Mouse (Mus musculus) neural tube, embryonic 15.5 days (tissue): ENCODE results near the gene Akap7. TPM values are rescaled to one million over a fixed set of nuclear protein-coding genes. Genes with fewer than 3 reads are reported as not detected.
A peak's percentile ranks its signal among the peaks of the same experiment; 100 is the strongest.
"Not testable (repeated sequence)": the region's sequence is repeated elsewhere in the genome, so short reads cannot be mapped to it uniquely, and the experiment has no call there.

Source experiments
- ATAC-seq: fragments of 200-750 bp; cut with Nextera tagmentation; 2 replicates; pipeline ENCODE4 v1.8.0; 2017; ENCODE audit warnings: mild to moderate bottlenecking, moderate TSS enrichment, moderate library complexity; ENCODE audit not compliant: low FRiP score
- H3K27ac ChIP-seq: fragments of 300-500 bp; sonication (generic); replicated peaks from 2 replicates; pipeline ENCODE4 v1.5.1; 2015; ENCODE audit warnings: mild to moderate bottlenecking, inconsistent platforms
- H3K27me3 ChIP-seq: fragments of 300-500 bp; sonication (generic); replicated peaks from 2 replicates; pipeline ENCODE4 v1.6.1; 2015; ENCODE audit warnings: inconsistent platforms
- H3K36me3 ChIP-seq: fragments of 300-500 bp; sonication (generic); 2 replicates; pipeline ENCODE4 v1.6.1; 2015; ENCODE audit warnings: inconsistent platforms
- H3K4me1 ChIP-seq: fragments of 300-500 bp; sonication (generic); 2 replicates; pipeline ENCODE4 v1.6.1; 2015; ENCODE audit warnings: inconsistent platforms
- H3K4me2 ChIP-seq: fragments of 300-500 bp; sonication (generic); 2 replicates; pipeline ENCODE4 v1.6.1; 2015; ENCODE audit warnings: inconsistent platforms, mild to moderate bottlenecking, moderate library complexity
- H3K4me3 ChIP-seq: fragments of 300-500 bp; sonication (generic); replicated peaks from 2 replicates; pipeline ENCODE4 v1.5.1; 2015; ENCODE audit warnings: mild to moderate bottlenecking, inconsistent platforms
- H3K9ac ChIP-seq: fragments of 300-500 bp; sonication (generic); replicated peaks from 2 replicates; pipeline ENCODE4 v1.6.1; 2015; ENCODE audit warnings: mild to moderate bottlenecking, inconsistent platforms
- H3K9me3 ChIP-seq: fragments of 300-500 bp; sonication (generic); replicated peaks from 2 replicates; pipeline ENCODE4 v1.6.1; 2016; ENCODE audit warnings: inconsistent platforms
- WGBS: fragments of 180-500 bp; shearing (Covaris S2); methylation state at CpG from one replicate; pipeline ENCODE4 v1.1.7; 2015; ENCODE audit warnings: mixed read lengths; 5-methylcytosine and 5-hydroxymethylcytosine counted together
- polyA plus RNA-seq: library from polyadenylated mRNA; unstranded; fragments of >200 nt; fragmentation: Nextera tagmentation; extraction: Ambion mirVana; gene quantifications from 2 replicates; pipeline ENCODE4 v1.2.1, GENCODE M21; 2015

Akap7 gene
- polyA plus RNA-seq, 1 experiment from 2014 or later: 53.0 TPM

- Histone ChIP-seq H3K4me1 (no peaks in the 10 kb centered on the region), H3K4me3 (no peak overlapping the region), H3K36me3 (no peaks in the 10 kb centered on the region), H3K9me3 (no peaks in the 10 kb centered on the region), H3K27ac (no peak overlapping the region), H3K4me2 (no peak overlapping the region), H3K27me3 (no peaks in the 10 kb centered on the region), H3K9ac (no peak overlapping the region)
- WGBS: 85% methylated on average over 10 of the region's 10 CpGs
- no peak for ATAC-seq
Observed at GRCm38 (mm10) chr10:25184819-25185603, 122.7 kb downstream of the Akap7 start.

GRCm38 (mm10) chr10:25183271-25183670 is 124.4 kb downstream of the Akap7 start:
- no peaks in the 10 kb centered on the region for H3K27me3 ChIP-seq
- H3K4me1 ChIP-seq: no peaks in the 10 kb centered on the region
- no peak overlapping the region for H3K4me2 ChIP-seq
- H3K9ac ChIP-seq: no peak overlapping the region
- no peak overlapping the region for H3K4me3 ChIP-seq
- H3K9me3 ChIP-seq: no peaks in the 10 kb centered on the region
- WGBS: 94% methylated on average over 6 of the region's 6 CpGs
- no peak overlapping the region for H3K27ac ChIP-seq
- H3K36me3 ChIP-seq: no peaks in the 10 kb centered on the region
- no peak for ATAC-seq

GRCm38 (mm10) chr10:25179030-25179429 is 128.6 kb downstream of the Akap7 start:
- Histone ChIP-seq H3K4me3 (no peak overlapping the region), H3K4me1 (no peaks in the 10 kb centered on the region), H3K27me3 (no peaks in the 10 kb centered on the region), H3K27ac (no peak overlapping the region), H3K36me3 (no peaks in the 10 kb centered on the region), H3K9me3 (no peaks in the 10 kb centered on the region), H3K9ac (no peak overlapping the region), H3K4me2 (no peak overlapping the region)
- no peak for ATAC-seq
- 80% methylated on average over 4 of the region's 4 CpGs for WGBS

GRCm38 (mm10) chr10:25177270-25177669 is 130.4 kb downstream of the Akap7 start:
- Histone ChIP-seq H3K36me3 (no peaks in the 10 kb centered on the region), H3K27me3 (no peaks in the 10 kb centered on the region), H3K27ac (no peak overlapping the region), H3K4me2 (no peak overlapping the region), H3K9ac (no peak overlapping the region), H3K4me3 (no peak overlapping the region), H3K9me3 (no peaks in the 10 kb centered on the region), H3K4me1 (no peaks in the 10 kb centered on the region)
- no peak for ATAC-seq
- 90% methylated on average over 5 of the region's 5 CpGs for WGBS

GRCm38 (mm10) chr10:25174872-25175271 is 132.8 kb downstream of the Akap7 start:
- no peak overlapping the region for H3K27ac ChIP-seq
- H3K4me2 ChIP-seq: no peak overlapping the region
- no peak overlapping the region for H3K4me3 ChIP-seq
- 88% methylated on average over 2 of the region's 2 CpGs for WGBS
- H3K4me1 ChIP-seq: no peaks in the 10 kb centered on the region
- H3K9me3 ChIP-seq: no peaks in the 10 kb centered on the region
- no peaks in the 10 kb centered on the region for H3K27me3 ChIP-seq
- no peak overlapping the region for H3K9ac ChIP-seq
- ATAC-seq: no peak
- H3K36me3 ChIP-seq: no peaks in the 10 kb centered on the region

GRCm38 (mm10) chr10:25167365-25168194 is 140.1 kb downstream of the Akap7 start:
- no peak overlapping the region for H3K9ac ChIP-seq
- H3K4me2 ChIP-seq: no peak overlapping the region
- WGBS: 81% methylated on average over 6 of the region's 6 CpGs
- no peak overlapping the region for H3K4me3 ChIP-seq
- H3K27me3 ChIP-seq: no peaks in the 10 kb centered on the region
- no peaks in the 10 kb centered on the region for H3K9me3 ChIP-seq
- no peak overlapping the region for H3K27ac ChIP-seq
- H3K36me3 ChIP-seq: no peaks in the 10 kb centered on the region
- ATAC-seq: 0 out of 2 replicates have a peak, but pooled peaks have one; percentile 42
- no peaks in the 10 kb centered on the region for H3K4me1 ChIP-seq

- not testable (repeated sequence) for H3K4me3 ChIP-seq, ATAC-seq, H3K9ac ChIP-seq, H3K27me3 ChIP-seq, H3K36me3 ChIP-seq, H3K4me1 ChIP-seq, H3K9me3 ChIP-seq, H3K4me2 ChIP-seq, H3K27ac ChIP-seq
- WGBS: 30% methylated on average over 3 of the region's 3 CpGs
Observed at GRCm38 (mm10) chr10:25163510-25163909, 144.2 kb downstream of the Akap7 start.

- Histone ChIP-seq H3K27me3 (no peaks in the 10 kb centered on the region), H3K9me3 (no peaks in the 10 kb centered on the region), H3K27ac (no peak overlapping the region), H3K9ac (no peak overlapping the region), H3K4me3 (no peak overlapping the region), H3K4me2 (no peak overlapping the region), H3K4me1 (no peaks in the 10 kb centered on the region), H3K36me3 (no peaks in the 10 kb centered on the region)
- 85% methylated on average over 2 of the region's 2 CpGs for WGBS
- no peak for ATAC-seq
Observed at GRCm38 (mm10) chr10:25161701-25162100, 146.0 kb downstream of the Akap7 start.

- Histone ChIP-seq H3K27ac (no peak overlapping the region), H3K9ac (no peak overlapping the region), H3K27me3 (no peaks in the 10 kb centered on the region), H3K36me3 (no peaks in the 10 kb centered on the region), H3K9me3 (no peaks in the 10 kb centered on the region), H3K4me2 (no peak overlapping the region), H3K4me1 (no peaks in the 10 kb centered on the region), H3K4me3 (no peak overlapping the region)
- 86% methylated on average over 5 of the region's 5 CpGs for WGBS
- no peak for ATAC-seq
Observed at GRCm38 (mm10) chr10:25158651-25159050, 149.0 kb downstream of the Akap7 start.

- no peak overlapping the region for H3K4me3 ChIP-seq
Observed at GRCm38 (mm10) chr10:25157339-25157738, 150.3 kb downstream of the Akap7 start.

GRCm38 (mm10) chr10:25154225-25154624 is 153.4 kb downstream of the Akap7 start:
- H3K4me2 ChIP-seq: no peak overlapping the region
- H3K4me1 ChIP-seq: no peaks in the 10 kb centered on the region
- no peak overlapping the region for H3K27ac ChIP-seq
- no peaks in the 10 kb centered on the region for H3K36me3 ChIP-seq
- no peaks in the 10 kb centered on the region for H3K27me3 ChIP-seq
- no peaks in the 10 kb centered on the region for H3K9me3 ChIP-seq
- no peak for ATAC-seq
- no peak overlapping the region for H3K4me3 ChIP-seq
- no peak overlapping the region for H3K9ac ChIP-seq
- 65% methylated on average over 6 of the region's 6 CpGs for WGBS

More at GRCm38 (mm10) chr10:25157339-25157738, 150.3 kb downstream of the Akap7 start:
- Histone ChIP-seq H3K27ac (no peak overlapping the region), H3K9ac (no peak overlapping the region), H3K36me3 (no peaks in the 10 kb centered on the region), H3K4me2 (no peak overlapping the region), H3K9me3 (no peaks in the 10 kb centered on the region), H3K4me1 (no peaks in the 10 kb centered on the region), H3K27me3 (no peaks in the 10 kb centered on the region)
- no peak for ATAC-seq
